In genomic region chr13:29501173-29501572, GRCm38 (mm10) we compare ENCODE assay signal across 15 mouse cellular contexts.
A peak's percentile ranks its signal among the peaks of the same experiment; 100 is the strongest.
DNase-seq lines count a peak whose midpoint lies in the region; ATAC-seq and TF ChIP-seq lines count a peak whose summit lies in the region.
"Had no signal": no experiment of that assay in that cellular context is flagged by ENCODE, and none has a peak within 500 bp of the region (broad histone marks: within the 10 kb centered on the region; RNA-seq: fewer than 3 reads in every experiment).

No protein-coding gene starts in this region.

- no peak overlapping the region for H3K4me2 ChIP-seq in forebrain, postnatal 0 days (ENCODE audit: low read depth)
- H3K4me2 ChIP-seq in forebrain, embryonic 14.5 days (ENCODE audit: low read length), result no peak overlapping the region
- H3K4me2 ChIP-seq: heart, embryonic 15.5 days; hindbrain, embryonic 14.5 days had no signal

- peak; percentile 14; the same call in 1 of the 2 replicates for TF ChIP-seq CTCF in forebrain, postnatal 0 days (IDR thresholded peaks at IDR 0.05; ENCODE audit: low read depth)
- TF ChIP-seq CTCF in layer of hippocampus, adult 2 months (conservative IDR thresholded peaks at IDR 0.05), result peak; percentile 30

- H3K27ac ChIP-seq in forebrain, postnatal 0 days (ENCODE audit: low read depth, low read length), result no peak overlapping the region
- no peak overlapping the region for H3K27ac ChIP-seq in forebrain, embryonic 14.5 days (ENCODE audit: low read depth, low read length)
- no peak overlapping the region for H3K27ac ChIP-seq in layer of hippocampus, adult 2 months
- H3K27ac ChIP-seq: forebrain, embryonic 10.5 days; heart, embryonic 15.5 days; hindbrain, embryonic 14.5 days had no signal

- H3K9me3 ChIP-seq in forebrain, postnatal 0 days (ENCODE audit: low read length), result no peaks in the 10 kb centered on the region
- H3K9me3 ChIP-seq in forebrain, embryonic 14.5 days (replicated peaks; ENCODE audit: control insufficient read depth, low read length), result no peaks in the 10 kb centered on the region
- H3K9me3 ChIP-seq: forebrain, embryonic 10.5 days; heart, embryonic 15.5 days; megakaryocyte, embryonic 14.5 days had no signal

- ATAC-seq in forebrain, postnatal 0 days, result no peak
- no peak for ATAC-seq in forebrain, embryonic 14.5 days

- peaks cover 4% of the 10 kb centered on the region; the same call in 1 of the 2 replicates for H3K4me1 ChIP-seq in forebrain, postnatal 0 days (ENCODE audit: insufficient read depth)
- peaks cover 6% of the 10 kb centered on the region for H3K4me1 ChIP-seq in forebrain, embryonic 14.5 days (ENCODE audit: control insufficient read depth, insufficient read depth, low read length)

- H3K9ac ChIP-seq in forebrain, postnatal 0 days, result no peak overlapping the region
- no peak overlapping the region for H3K9ac ChIP-seq in forebrain, embryonic 14.5 days (ENCODE audit: low read length)
- H3K9ac ChIP-seq: heart, embryonic 15.5 days; hindbrain, embryonic 14.5 days had no signal

- H3K27me3 ChIP-seq in forebrain, postnatal 0 days (ENCODE audit: insufficient read depth, low read length), result no peaks in the 10 kb centered on the region
- no peaks in the 10 kb centered on the region for H3K27me3 ChIP-seq in forebrain, embryonic 14.5 days (replicated peaks; ENCODE audit: control insufficient read depth, insufficient read depth, low read length)
- H3K27me3 ChIP-seq: heart, embryonic 15.5 days had no signal

- DNase-seq in forebrain, postnatal 0 days, result no peak
- no peak for DNase-seq in forebrain, embryonic 14.5 days (ENCODE audit: low spot score)
- no peak for DNase-seq in layer of hippocampus, adult 2 months (ENCODE audit: low spot score in 2 of 2)
- no peak for DNase-seq in layer of hippocampus, adult 8-10 months (ENCODE audit: low spot score in 2 of 2)
- DNase-seq in A20 (ENCODE audit: low read depth, low spot score) (peak; percentile 52), ZHBTc4 (ENCODE audit: low read depth, low spot score) (peak; percentile 30)
- DNase-seq in left cerebral cortex, adult 18-20 months (ENCODE audit: low spot score in 2 of 2), result no peak
- DNase-seq in layer of hippocampus, postnatal 25 days (ENCODE audit: extremely low spot score in 1 of 2, low spot score in 1 of 2), result no peak
- DNase-seq: cerebellum, adult 11 months; cerebellum, postnatal 25 days; lung, postnatal 10 days had no signal

- no peaks in the 10 kb centered on the region for H3K36me3 ChIP-seq in forebrain, postnatal 0 days (ENCODE audit: insufficient read depth)
- no peaks in the 10 kb centered on the region for H3K36me3 ChIP-seq in forebrain, embryonic 14.5 days (ENCODE audit: control insufficient read depth, insufficient read depth, low read length)
- H3K36me3 ChIP-seq: forebrain, embryonic 10.5 days; heart, embryonic 15.5 days had no signal

- 79% methylated on average over 2 of the region's 2 CpGs for WGBS in forebrain, postnatal 0 days
- WGBS in forebrain, embryonic 14.5 days, result 69% methylated on average over 2 of the region's 2 CpGs

- H3K4me3 ChIP-seq in forebrain, postnatal 0 days (ENCODE audit: low read depth, low read length), result no peak overlapping the region
- no peak overlapping the region for H3K4me3 ChIP-seq in forebrain, embryonic 14.5 days (ENCODE audit: low read depth, low read length)
- H3K4me3 ChIP-seq in layer of hippocampus, adult 2 months, result no peak overlapping the region
- H3K4me3 ChIP-seq: forebrain, embryonic 10.5 days; heart, embryonic 15.5 days; megakaryocyte, embryonic 14.5 days had no signal

Comparison
In these comparisons a context has a peak if more than half of its experiments do, and no peak if none do; other contexts are left out.
1. DNase-seq: peak in A20 (single experiment) and ZHBTc4 (single experiment); none in forebrain, postnatal 0 days (single experiment), forebrain, embryonic 14.5 days (single experiment), layer of hippocampus, adult 2 months (0 of 2), layer of hippocampus, adult 8-10 months (0 of 2), left cerebral cortex, adult 18-20 months (0 of 2) and layer of hippocampus, postnatal 25 days (0 of 2).